Mouse (Mus musculus) thymus, adult 2 months (tissue): ENCODE measurements at regions not wholly inside any gene's neighbourhood (a gene's known extent, or its start where the extent isn't known, plus 50 kb on each side); places are given as distances from the start of the nearest gene placed in this dataset.

Experiments used
- DNase-seq: peaks from one replicate; pipeline ENCODE4 v3.0.0; 2021
- H3K27ac ChIP-seq: fragments of 200-500 bp; 2 replicates; pipeline ENCODE4 v1.5.1; 2012; ENCODE audit warnings: low read length, control low read depth; ENCODE audit not compliant: control insufficient read depth, insufficient read depth
- H3K27me3 ChIP-seq: fragments of 200-500 bp; 2 replicates; pipeline ENCODE4 v1.6.1; 2012; ENCODE audit warnings: mild to moderate bottlenecking, low read length, moderate library complexity, mixed read lengths; ENCODE audit not compliant: control insufficient read depth, insufficient read depth
- H3K36me3 ChIP-seq: fragments of 200-500 bp; 2 replicates; pipeline ENCODE4 v1.6.1; 2012; ENCODE audit warnings: mild to moderate bottlenecking, low read length, moderate library complexity; ENCODE audit not compliant: control insufficient read depth, insufficient read depth
- H3K4me1 ChIP-seq: fragments of 200-500 bp; replicated peaks from 2 replicates; pipeline ENCODE4 v1.6.1; 2012; ENCODE audit warnings: low read length; ENCODE audit not compliant: control insufficient read depth, insufficient read depth
- H3K4me3 ChIP-seq: fragments of 200-500 bp; 2 replicates; pipeline ENCODE4 v1.5.1; 2012; ENCODE audit warnings: mild to moderate bottlenecking, low read length, control low read depth, moderate library complexity; ENCODE audit not compliant: control insufficient read depth, insufficient read depth
- CTCF ChIP-seq: fragments of 200-500 bp; IDR thresholded peaks from 2 replicates; pipeline ENCODE4 v1.5.1; 2012; ENCODE audit warnings: mild to moderate bottlenecking, control low read depth, low read length, moderate library complexity, borderline replicate concordance; ENCODE audit not compliant: control insufficient read depth, poor library complexity, insufficient read depth; ENCODE audit errors: extremely low read depth
- POLR2A ChIP-seq: fragments of 200-500 bp; IDR thresholded peaks from 2 replicates; pipeline ENCODE4 v1.6.1; 2012; ENCODE audit warnings: mild to moderate bottlenecking, low read length, control low read depth, moderate library complexity; ENCODE audit not compliant: control insufficient read depth, poor library complexity, insufficient read depth; ENCODE audit errors: extremely low read depth
- WGBS: fragments of 180-500 bp; shearing (Covaris S2); methylation state at CpG from one replicate; pipeline ENCODE4 v1.1.7; 2018; 5-methylcytosine and 5-hydroxymethylcytosine counted together

- H3K27ac ChIP-seq, result no peak overlapping the region
- DNase-seq, result no peak
- H3K36me3 ChIP-seq, result no peaks in the 10 kb centered on the region
- H3K4me3 ChIP-seq, result no peak overlapping the region
- WGBS, result 87% methylated on average over 3 of the region's 3 CpGs
- H3K4me1 ChIP-seq, result no peaks in the 10 kb centered on the region
- no peak for TF ChIP-seq CTCF
- TF ChIP-seq POLR2A, result no peak
- H3K27me3 ChIP-seq, result no peaks in the 10 kb centered on the region
Measured at GRCm38 (mm10) chr1:30751138-30751907, 122.4 kb downstream of the Phf3 start.

- DNase-seq, result no peak
- H3K27ac ChIP-seq, result no peak overlapping the region
- no peak for TF ChIP-seq CTCF
- no peak for TF ChIP-seq POLR2A
- H3K36me3 ChIP-seq, result no peaks in the 10 kb centered on the region
- no peak overlapping the region for H3K4me3 ChIP-seq
- H3K27me3 ChIP-seq, result no peaks in the 10 kb centered on the region
- H3K4me1 ChIP-seq, result no peaks in the 10 kb centered on the region
Measured at GRCm38 (mm10) chr1:30741955-30742354, 131.8 kb downstream of the Phf3 start.

- DNase-seq, result no peak
- no peak overlapping the region for H3K4me3 ChIP-seq
- no peaks in the 10 kb centered on the region for H3K36me3 ChIP-seq
- 58% methylated on average over 3 of the region's 3 CpGs for WGBS
- no peak overlapping the region for H3K27ac ChIP-seq
- H3K4me1 ChIP-seq, result no peaks in the 10 kb centered on the region
- H3K27me3 ChIP-seq, result no peaks in the 10 kb centered on the region
- TF ChIP-seq CTCF (no peak), POLR2A (no peak)
Measured at GRCm38 (mm10) chr1:30740831-30741230, 132.9 kb downstream of the Phf3 start.

- Histone ChIP-seq H3K36me3 (no peaks in the 10 kb centered on the region), H3K27ac (no peak overlapping the region), H3K4me1 (no peaks in the 10 kb centered on the region), H3K27me3 (no peaks in the 10 kb centered on the region), H3K4me3 (no peak overlapping the region)
- DNase-seq, result no peak
- WGBS, result 85% methylated on average over 2 of the region's 2 CpGs
- no peak for TF ChIP-seq POLR2A
- no peak for TF ChIP-seq CTCF
Measured at GRCm38 (mm10) chr1:30721519-30721918, 152.2 kb downstream of the Phf3 start.

GRCm38 (mm10) chr1:30720829-30721228 is 152.9 kb downstream of the Phf3 start:
- Histone ChIP-seq H3K27me3 (no peaks in the 10 kb centered on the region), H3K27ac (no peak overlapping the region), H3K4me3 (no peak overlapping the region), H3K36me3 (no peaks in the 10 kb centered on the region), H3K4me1 (no peaks in the 10 kb centered on the region)
- TF ChIP-seq POLR2A, result no peak
- TF ChIP-seq CTCF, result no peak
- DNase-seq, result no peak
- WGBS, result 95% methylated on average over 2 of the region's 2 CpGs

- H3K27ac ChIP-seq, result no peak overlapping the region
- TF ChIP-seq CTCF, result no peak
- TF ChIP-seq POLR2A, result no peak
- H3K4me3 ChIP-seq, result no peak overlapping the region
- 92% methylated on average over 5 of the region's 5 CpGs for WGBS
- no peak for DNase-seq
- no peaks in the 10 kb centered on the region for H3K27me3 ChIP-seq
- H3K4me1 ChIP-seq, result no peaks in the 10 kb centered on the region
- no peaks in the 10 kb centered on the region for H3K36me3 ChIP-seq
Measured at GRCm38 (mm10) chr1:30718578-30718977, 155.1 kb downstream of the Phf3 start.

GRCm38 (mm10) chr1:30716346-30716745 is 157.4 kb downstream of the Phf3 start:
- Histone ChIP-seq H3K27ac (no peak overlapping the region), H3K4me1 (no peaks in the 10 kb centered on the region), H3K27me3 (no peaks in the 10 kb centered on the region), H3K4me3 (no peak overlapping the region), H3K36me3 (no peaks in the 10 kb centered on the region)
- 67% methylated on average over 1 of the region's 1 CpGs for WGBS
- TF ChIP-seq POLR2A, result no peak
- TF ChIP-seq CTCF, result no peak
- DNase-seq, result no peak
